Mouse (Mus musculus) ES-E14 (cell line): ENCODE data around the gene Ndufs2.

Experiments used
- CHD2 ChIP-seq: IDR thresholded peaks from 2 replicates; pipeline ENCODE4 v1.6.1; 2014; ENCODE audit warnings: mild to moderate bottlenecking, low read depth, low read length, inconsistent platforms
- HCFC1 ChIP-seq: IDR thresholded peaks from 2 replicates; pipeline ENCODE4 v1.6.1; 2012; ENCODE audit warnings: low read length, inconsistent platforms, borderline replicate concordance; ENCODE audit not compliant: insufficient read depth
- MAFK ChIP-seq: IDR thresholded peaks from 2 replicates; pipeline ENCODE4 v1.6.1; 2014; ENCODE audit warnings: mild to moderate bottlenecking, low read depth, low read length, inconsistent platforms; ENCODE audit not compliant: insufficient read depth
- ZC3H11A ChIP-seq: IDR thresholded peaks from 2 replicates; pipeline ENCODE4 v1.6.1; 2012; ENCODE audit warnings: low read depth, mild to moderate bottlenecking, inconsistent platforms, low read length, borderline replicate concordance
- ZNF384 ChIP-seq: IDR thresholded peaks from 2 replicates; pipeline ENCODE4 v1.6.1; 2012; ENCODE audit warnings: low read depth, low read length, inconsistent platforms

GRCm38 (mm10) chr1:171278436-171278835 is 27.2 kb upstream of the Ndufs2 start:
- TF ChIP-seq ZNF384 (no peak), MAFK (no peak), HCFC1 (no peak), CHD2 (no peak), ZC3H11A (no peak)
